Comparison of ENCODE assay signal across 7 mouse cellular contexts in the genomic region with DNA sequence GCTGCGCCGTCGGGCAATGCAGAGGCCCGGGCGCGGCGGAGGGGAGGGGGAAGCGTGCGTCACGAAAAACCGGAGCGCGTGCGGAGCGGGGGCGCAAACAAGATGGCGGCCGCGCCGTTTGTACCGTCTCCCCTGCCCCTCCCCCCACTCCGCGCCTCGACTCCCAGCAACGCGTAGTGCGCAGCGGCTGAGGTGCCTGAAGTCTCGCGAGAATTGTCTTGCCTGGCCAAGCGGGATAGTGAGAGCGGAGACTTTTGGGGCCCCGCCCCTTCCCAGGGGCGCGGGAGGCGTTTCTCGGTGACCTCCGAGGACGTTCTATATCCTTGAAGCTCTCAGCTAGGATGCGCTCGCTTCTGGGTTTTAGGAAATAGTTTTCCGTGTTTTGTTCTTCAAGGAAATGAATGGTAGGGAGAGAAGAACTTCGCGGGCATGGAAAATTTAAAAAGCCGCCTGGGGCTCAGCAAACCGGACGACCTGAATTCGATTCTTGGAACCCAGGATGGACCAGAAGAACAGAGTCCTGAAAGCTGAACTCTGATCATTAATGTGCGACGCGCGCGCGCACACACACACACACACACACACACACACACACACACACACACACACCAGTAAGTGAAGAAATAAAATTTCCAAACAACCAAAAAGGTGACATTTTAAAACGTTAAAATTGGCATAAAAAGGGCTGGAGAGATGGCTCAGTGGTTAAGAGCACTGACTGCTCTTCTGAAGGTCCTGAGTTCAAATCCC. TPM values are rescaled to one million over a fixed set of nuclear protein-coding genes. Genes with fewer than 3 reads are reported as not detected.
DNase-seq lines count a peak whose midpoint lies in the region; ATAC-seq lines count a peak whose summit lies in the region.

No protein-coding gene starts in this region.

- H3K27me3 ChIP-seq in intestine, embryonic 16.5 days (replicated peaks; ENCODE audit: control insufficient read depth, insufficient read depth, low read length): no peaks in the 10 kb centered on the region
- H3K27me3 ChIP-seq in midbrain, embryonic 11.5 days (ENCODE audit: control insufficient read depth, insufficient read depth, low read length): no peaks in the 10 kb centered on the region

- intact Hi-C loops in left cerebral cortex, postnatal 36 days (cut with DNase I): loop anchor here (1.0 kb wide), 1 partner anchor 10 kb away; no protein-coding TSS in a partner anchor

- peaks cover 6% of the 10 kb centered on the region for H3K4me1 ChIP-seq in intestine, embryonic 16.5 days (ENCODE audit: control insufficient read depth, insufficient read depth, low read length)
- peaks cover 8% of the 10 kb centered on the region for H3K4me1 ChIP-seq in midbrain, embryonic 11.5 days (ENCODE audit: control insufficient read depth, insufficient read depth, low read length)

- peak; percentile 97 for ATAC-seq in intestine, embryonic 16.5 days
- ATAC-seq in midbrain, embryonic 11.5 days (ENCODE audit: low FRiP score): peak; percentile 95

- WGBS in intestine, embryonic 16.5 days: under 1% methylated on average over 44 of the region's 55 CpGs
- WGBS in midbrain, embryonic 11.5 days: under 1% methylated on average over 55 of the region's 55 CpGs

- no peaks in the 10 kb centered on the region for H3K9me3 ChIP-seq in intestine, embryonic 16.5 days (ENCODE audit: control insufficient read depth, low read length)
- no peaks in the 10 kb centered on the region for H3K9me3 ChIP-seq in midbrain, embryonic 11.5 days (ENCODE audit: control insufficient read depth, low read length)

- no peaks in the 10 kb centered on the region for H3K36me3 ChIP-seq in intestine, embryonic 16.5 days (ENCODE audit: control insufficient read depth, insufficient read depth, low read length)
- no peaks in the 10 kb centered on the region for H3K36me3 ChIP-seq in midbrain, embryonic 11.5 days (ENCODE audit: control insufficient read depth, insufficient read depth, low read length)

- H3K4me2 ChIP-seq in intestine, embryonic 16.5 days (ENCODE audit: low read depth, low read length): peak overlapping the region; percentile 58
- H3K4me2 ChIP-seq in midbrain, embryonic 11.5 days: peak overlapping the region; percentile 81

- peak overlapping the region; percentile 99 for H3K27ac ChIP-seq in intestine, embryonic 16.5 days (ENCODE audit: low read length)
- peak overlapping the region; percentile 99 for H3K27ac ChIP-seq in midbrain, embryonic 11.5 days (ENCODE audit: low read depth, low read length)

- DNase-seq in adrenal gland, adult 8-10 months: peak; percentile 96
- DNase-seq in embryo, embryonic 9.5 days (ENCODE audit: extremely low spot score): peak; percentile 98
- DNase-seq in gastrocnemius, postnatal 4 days (ENCODE audit: low spot score in 2 of 2): peak; percentile 97 to 99
- peak; percentile 94 to 97 for DNase-seq in left cerebral cortex, postnatal 36 days (ENCODE audit: low spot score in 2 of 2)
- peak; percentile 99 for DNase-seq in midbrain, embryonic 11.5 days (ENCODE audit: low spot score, missing footprints)
- DNase-seq in skeletal muscle tissue, adult 2 months (ENCODE audit: low read depth, low spot score): peak; percentile 99

- H3K4me3 ChIP-seq in intestine, embryonic 16.5 days (ENCODE audit: low read length): peak overlapping the region; percentile 80
- peak overlapping the region; percentile 63 for H3K4me3 ChIP-seq in midbrain, embryonic 11.5 days (ENCODE audit: low read depth, low read length)

- peak overlapping the region; percentile 99 for H3K9ac ChIP-seq in intestine, embryonic 16.5 days (ENCODE audit: low read depth, low read length)
- peak overlapping the region; percentile 97 for H3K9ac ChIP-seq in midbrain, embryonic 11.5 days (ENCODE audit: low read length)

RNA-seq across cellular contexts. Expression of a gene that starts 5.6 kb away (rescaled TPM):
- 10 to 100 TPM; 53.7 to 65.7 (median 59.4) TPM for total RNA-seq in adrenal gland, adult 8-10 months (2022)
- 10 to 100 TPM; 51.1 to 55.6 TPM for total RNA-seq in gastrocnemius, postnatal 4 days (2021)
- 82.0 and 85.8 TPM in 2 replicates for polyA plus RNA-seq in intestine, embryonic 16.5 days (2015; fragmentation: Nextera tagmentation; extraction: Ambion mirVana)
- 10 to 100 TPM; 40.7 to 48.4 TPM for total RNA-seq in left cerebral cortex, postnatal 36 days (2021)
- 117 and 118 TPM in 2 replicates for polyA plus RNA-seq in midbrain, embryonic 11.5 days (2014; fragmentation: Nextera tagmentation; extraction: Ambion mirVana)

RNA-seq across cellular contexts. Expression of a gene that starts 28.9 kb away (rescaled TPM):
- total RNA-seq in adrenal gland, adult 8-10 months (2022): 10 to 100 TPM; 10.5 to 20.5 (median 15.0) TPM
- under 1 TPM; 0.47 to 0.52 TPM for total RNA-seq in gastrocnemius, postnatal 4 days (2021)
- 0.82 and 0.88 TPM in 2 replicates for polyA plus RNA-seq in intestine, embryonic 16.5 days (2015; fragmentation: Nextera tagmentation; extraction: Ambion mirVana)
- 100 to 1,000 TPM; 122 to 134 TPM for total RNA-seq in left cerebral cortex, postnatal 36 days (2021)
- 3.4 and 3.5 TPM in 2 replicates for polyA plus RNA-seq in midbrain, embryonic 11.5 days (2014; fragmentation: Nextera tagmentation; extraction: Ambion mirVana)

Comparison
In these comparisons a context has a peak if more than half of its experiments do, and no peak if none do; other contexts are left out.
1. Peak in every context shown above with its lines: DNase-seq, ATAC-seq, H3K4me3 ChIP-seq and H3K27ac ChIP-seq.
2. RNA of a gene that starts 28.9 kb away (total RNA-seq): 122 to 134 TPM in left cerebral cortex, postnatal 36 days and 10.5 to 20.5 TPM in adrenal gland, adult 8-10 months; 0.47 to 0.52 TPM in gastrocnemius, postnatal 4 days; every median in the first group is over 4 times any median in the second.